Mouse (Mus musculus): ENCODE data around the gene Olfr479. TPM values are rescaled to one million over a fixed set of nuclear protein-coding genes. Genes with fewer than 3 reads are reported as not detected.
"Not testable (repeated sequence)": the region's sequence is repeated elsewhere in the genome, so short reads cannot be mapped to it uniquely, and the experiment has no call there.

Gene Olfr479
- not detected in 2 replicates for polyA plus RNA-seq (2015; fragmentation: Nextera tagmentation; extraction: Ambion mirVana)

GRCm38 (mm10) chr7:108050393-108050792, at the start of gene Olfr479:
Gene Olfr479, plus strand, starts transcription at chr7:108050693.
- 91% methylated on average over 2 of the region's 2 CpGs for WGBS
- no peak for ATAC-seq (ENCODE audit: low FRiP score)
- H3K9me3 ChIP-seq (replicated peaks) = no peaks in the 10 kb centered on the region
- H3K4me1 ChIP-seq = no peaks in the 10 kb centered on the region
- H3K27me3 ChIP-seq (replicated peaks) = no peaks in the 10 kb centered on the region
- no peak within 1 kb of the TSS for H3K4me2 ChIP-seq
- no peak within 1 kb of the TSS for H3K27ac ChIP-seq (replicated peaks)
- H3K36me3 ChIP-seq = no peaks in the 10 kb centered on the region
- no peak within 1 kb of the TSS for H3K9ac ChIP-seq (replicated peaks)
- no peak within 1 kb of the TSS for H3K4me3 ChIP-seq (replicated peaks)

- H3K9ac ChIP-seq (replicated peaks); H3K4me1 ChIP-seq; H3K27ac ChIP-seq (replicated peaks); H3K4me2 ChIP-seq; H3K4me3 ChIP-seq (replicated peaks); H3K36me3 ChIP-seq; H3K27me3 ChIP-seq (replicated peaks); H3K9me3 ChIP-seq (replicated peaks); ATAC-seq (ENCODE audit: low FRiP score): not testable (repeated sequence)
These were observed 36.2 kb upstream of the Olfr479 start for GRCm38 (mm10) chr7:108014256-108014655.

- no peaks in the 10 kb centered on the region for H3K9me3 ChIP-seq (replicated peaks)
- no peaks in the 10 kb centered on the region for H3K4me1 ChIP-seq
- no peaks in the 10 kb centered on the region for H3K36me3 ChIP-seq
- no peak within 1 kb of the TSS for H3K9ac ChIP-seq (replicated peaks)
- H3K4me3 ChIP-seq (replicated peaks) = no peak within 1 kb of the TSS
- H3K27me3 ChIP-seq (replicated peaks) = no peaks in the 10 kb centered on the region
- H3K4me2 ChIP-seq = no peak within 1 kb of the TSS
- no peak for ATAC-seq (ENCODE audit: low FRiP score)
- 83% methylated on average over 3 of the region's 3 CpGs for WGBS
- no peak within 1 kb of the TSS for H3K27ac ChIP-seq (replicated peaks)
These were observed 16.6 kb upstream of the Olfr479 start, which contains the start of gene Olfr478 for GRCm38 (mm10) chr7:108033889-108034288. Gene Olfr478, minus strand, starts transcription at chr7:108033989.

GRCm38 (mm10) chr7:108067246-108067645, 16.8 kb downstream of the Olfr479 start, which contains the start of gene Olfr480:
Gene Olfr480, minus strand, starts transcription at chr7:108067346.
- no peak within 1 kb of the TSS for H3K9ac ChIP-seq (replicated peaks)
- H3K27me3 ChIP-seq (replicated peaks) = no peaks in the 10 kb centered on the region
- ATAC-seq (ENCODE audit: low FRiP score) = no peak
- no peaks in the 10 kb centered on the region for H3K9me3 ChIP-seq (replicated peaks)
- H3K36me3 ChIP-seq = no peaks in the 10 kb centered on the region
- H3K27ac ChIP-seq (replicated peaks) = no peak within 1 kb of the TSS
- 91% methylated on average over 1 of the region's 1 CpGs for WGBS
- H3K4me3 ChIP-seq (replicated peaks) = no peak within 1 kb of the TSS
- no peaks in the 10 kb centered on the region for H3K4me1 ChIP-seq
- H3K4me2 ChIP-seq = no peak within 1 kb of the TSS

GRCm38 (mm10) chr7:108079555-108079954, 29.1 kb downstream of the Olfr479 start, which contains the start of gene Olfr481:
Gene Olfr481, plus strand, starts transcription at chr7:108079855.
- no peak within 1 kb of the TSS for H3K27ac ChIP-seq (replicated peaks)

GRCm38 (mm10) chr7:108097486-108097885, 47.0 kb downstream of the Olfr479 start, which contains the start of gene Olfr482:
Gene Olfr482, minus strand, starts transcription at chr7:108097586.
- Histone ChIP-seq H3K4me3 (replicated peaks) (no peak within 1 kb of the TSS), H3K36me3 (no peaks in the 10 kb centered on the region), H3K27ac (replicated peaks) (no peak within 1 kb of the TSS), H3K9me3 (replicated peaks) (no peaks in the 10 kb centered on the region), H3K4me2 (no peak within 1 kb of the TSS), H3K9ac (replicated peaks) (no peak within 1 kb of the TSS), H3K27me3 (replicated peaks) (no peaks in the 10 kb centered on the region), H3K4me1 (no peaks in the 10 kb centered on the region)
- no peak for ATAC-seq (ENCODE audit: low FRiP score)
- 72% methylated on average over 1 of the region's 1 CpGs for WGBS

More at GRCm38 (mm10) chr7:108079555-108079954, 29.1 kb downstream of the Olfr479 start, which contains the start of gene Olfr481:
- H3K36me3 ChIP-seq = no peaks in the 10 kb centered on the region
- no peaks in the 10 kb centered on the region for H3K9me3 ChIP-seq (replicated peaks)
- H3K4me2 ChIP-seq = no peak within 1 kb of the TSS
- no peaks in the 10 kb centered on the region for H3K4me1 ChIP-seq
- no peak within 1 kb of the TSS for H3K4me3 ChIP-seq (replicated peaks)
- no peaks in the 10 kb centered on the region for H3K27me3 ChIP-seq (replicated peaks)
- ATAC-seq (ENCODE audit: low FRiP score) = no peak
- no peak within 1 kb of the TSS for H3K9ac ChIP-seq (replicated peaks)

GRCm38 (mm10) chr7:108100549-108100948, 50.1 kb downstream of the Olfr479 start, which contains the start of gene Olfr483:
Gene Olfr483, plus strand, starts transcription at chr7:108100849.
- Histone ChIP-seq H3K27me3 (replicated peaks) (no peaks in the 10 kb centered on the region), H3K4me1 (no peaks in the 10 kb centered on the region), H3K9me3 (replicated peaks) (no peaks in the 10 kb centered on the region), H3K36me3 (no peaks in the 10 kb centered on the region), H3K27ac (replicated peaks) (no peak within 1 kb of the TSS), H3K4me2 (no peak within 1 kb of the TSS), H3K9ac (replicated peaks) (no peak within 1 kb of the TSS), H3K4me3 (replicated peaks) (no peak within 1 kb of the TSS)
- 93% methylated on average over 1 of the region's 1 CpGs for WGBS
- no peak for ATAC-seq (ENCODE audit: low FRiP score)

Other genes starting within 250 kb of the Olfr479 start
- gene Ovch2, start 249.5 kb upstream of the Olfr479 start, polyA plus RNA-seq (2015; fragmentation: Nextera tagmentation; extraction: Ambion mirVana) = not detected in 2 replicates
- gene Olfr467, start 238.4 kb upstream of the Olfr479 start, polyA plus RNA-seq (2015; fragmentation: Nextera tagmentation; extraction: Ambion mirVana) = not detected in 2 replicates
- not detected in 2 replicates for gene Olfr469, start 225.2 kb upstream of the Olfr479 start, polyA plus RNA-seq (2015; fragmentation: Nextera tagmentation; extraction: Ambion mirVana)
- not detected in 2 replicates for gene Olfr470, start 203.2 kb upstream of the Olfr479 start, polyA plus RNA-seq (2015; fragmentation: Nextera tagmentation; extraction: Ambion mirVana)
- gene Olfr472, start 152.8 kb upstream of the Olfr479 start, polyA plus RNA-seq (2015; fragmentation: Nextera tagmentation; extraction: Ambion mirVana) = not detected in 2 replicates
- gene Olfr473, start 120.2 kb upstream of the Olfr479 start, polyA plus RNA-seq (2015; fragmentation: Nextera tagmentation; extraction: Ambion mirVana) = not detected in 2 replicates
- not detected in 2 replicates for gene Olfr474, start 96.0 kb upstream of the Olfr479 start, polyA plus RNA-seq (2015; fragmentation: Nextera tagmentation; extraction: Ambion mirVana)
- gene Olfr476, start 85.9 kb upstream of the Olfr479 start, polyA plus RNA-seq (2015; fragmentation: Nextera tagmentation; extraction: Ambion mirVana) = not detected in 2 replicates
- not detected in 2 replicates for gene Olfr477, start 64.0 kb upstream of the Olfr479 start, polyA plus RNA-seq (2015; fragmentation: Nextera tagmentation; extraction: Ambion mirVana)
- gene Olfr478, start 16.7 kb upstream of the Olfr479 start, polyA plus RNA-seq (2015; fragmentation: Nextera tagmentation; extraction: Ambion mirVana) = not detected in 2 replicates
- gene Olfr480, start 16.7 kb downstream of the Olfr479 start, polyA plus RNA-seq (2015; fragmentation: Nextera tagmentation; extraction: Ambion mirVana) = not detected in 2 replicates
- not detected in 2 replicates for gene Olfr481, start 29.2 kb downstream of the Olfr479 start, polyA plus RNA-seq (2015; fragmentation: Nextera tagmentation; extraction: Ambion mirVana)
- gene Olfr482, start 46.9 kb downstream of the Olfr479 start, polyA plus RNA-seq (2015; fragmentation: Nextera tagmentation; extraction: Ambion mirVana) = not detected in 2 replicates
- not detected in 2 replicates for gene Olfr483, start 50.2 kb downstream of the Olfr479 start, polyA plus RNA-seq (2015; fragmentation: Nextera tagmentation; extraction: Ambion mirVana)
- gene Olfr484, start 76.8 kb downstream of the Olfr479 start, polyA plus RNA-seq (2015; fragmentation: Nextera tagmentation; extraction: Ambion mirVana) = not detected in 2 replicates
- not detected in 2 replicates for gene Olfr485, start 109.2 kb downstream of the Olfr479 start, polyA plus RNA-seq (2015; fragmentation: Nextera tagmentation; extraction: Ambion mirVana)
- gene Olfr486, start 122.0 kb downstream of the Olfr479 start, polyA plus RNA-seq (2015; fragmentation: Nextera tagmentation; extraction: Ambion mirVana) = not detected in 2 replicates
- gene Olfr487, start 163.9 kb downstream of the Olfr479 start, polyA plus RNA-seq (2015; fragmentation: Nextera tagmentation; extraction: Ambion mirVana) = not detected in 2 replicates
- not detected in 2 replicates for gene Olfr488, start 207.7 kb downstream of the Olfr479 start, polyA plus RNA-seq (2015; fragmentation: Nextera tagmentation; extraction: Ambion mirVana)
- gene Olfr490, start 238.2 kb downstream of the Olfr479 start, polyA plus RNA-seq (2015; fragmentation: Nextera tagmentation; extraction: Ambion mirVana) = not detected in 2 replicates

Data from neural tube, embryonic 15.5 days (tissue).